Mouse (Mus musculus): Measurements from ENCODE around the gene Aars2. TPM values are rescaled to one million over a fixed set of nuclear protein-coding genes. Genes with fewer than 3 reads are reported as not detected.

Aars2 gene
- polyA plus RNA-seq, 2 experiments = 3.3 to 4.6 TPM

DNA sequence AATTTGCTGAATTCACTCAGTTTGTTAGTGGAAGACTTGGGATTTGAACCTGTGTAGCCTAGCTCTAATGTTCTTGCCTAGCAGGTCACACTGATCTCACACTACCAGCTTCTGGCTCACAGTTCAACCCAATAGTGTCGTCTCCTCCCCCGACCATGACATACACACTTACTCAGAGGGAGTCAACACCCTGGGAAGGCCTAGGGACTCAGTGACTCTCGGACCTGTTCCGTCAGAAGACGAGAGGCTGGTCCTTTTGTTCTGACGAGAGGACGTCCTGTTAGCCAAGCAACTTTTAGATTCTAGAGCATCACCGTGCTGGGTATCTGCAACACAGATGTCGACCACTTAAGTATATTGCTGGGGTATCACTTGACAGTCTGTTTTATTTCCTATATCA, 42.4 kb upstream of the Aars2 start:
- no peak for ATAC-seq (ENCODE audit: insufficient read depth)
- no peak overlapping the region for H3K4me2 ChIP-seq (ENCODE audit: low read depth)
- 71% methylated on average over 9 of the region's 9 CpGs for WGBS (ENCODE audit: insufficient replicate concordance)
- no peaks in the 10 kb centered on the region for H3K36me3 ChIP-seq (replicated peaks; ENCODE audit: control insufficient read depth, insufficient read depth, low read depth)
- H3K9ac ChIP-seq (replicated peaks) = no peak overlapping the region
- H3K27me3 ChIP-seq (ENCODE audit: control insufficient read depth, insufficient read depth, low read length) = no peaks in the 10 kb centered on the region
- TF ChIP-seq EP300 (IDR thresholded peaks at IDR 0.05; ENCODE audit: low read depth) (no peak), CTCF (IDR thresholded peaks at IDR 0.05; ENCODE audit: low read depth) (no peak)
- no peak overlapping the region for H3K4me3 ChIP-seq (ENCODE audit: insufficient read depth in 1 of 2, low read depth in 2 of 2, low read length in 2 of 2)
- peaks cover 2% of the 10 kb centered on the region; the same call in 1 of the 2 replicates for H3K9me3 ChIP-seq (ENCODE audit: control insufficient read depth, low read length)
- DNase-seq (ENCODE audit: low read depth in 3 of 3, low spot score in 3 of 3) = no peak
- no peaks in the 10 kb centered on the region for H3K4me1 ChIP-seq (replicated peaks; ENCODE audit: control insufficient read depth in 2 of 2, insufficient read depth in 2 of 2, low read length in 1 of 2)
- no peak overlapping the region for H3K27ac ChIP-seq

DNA sequence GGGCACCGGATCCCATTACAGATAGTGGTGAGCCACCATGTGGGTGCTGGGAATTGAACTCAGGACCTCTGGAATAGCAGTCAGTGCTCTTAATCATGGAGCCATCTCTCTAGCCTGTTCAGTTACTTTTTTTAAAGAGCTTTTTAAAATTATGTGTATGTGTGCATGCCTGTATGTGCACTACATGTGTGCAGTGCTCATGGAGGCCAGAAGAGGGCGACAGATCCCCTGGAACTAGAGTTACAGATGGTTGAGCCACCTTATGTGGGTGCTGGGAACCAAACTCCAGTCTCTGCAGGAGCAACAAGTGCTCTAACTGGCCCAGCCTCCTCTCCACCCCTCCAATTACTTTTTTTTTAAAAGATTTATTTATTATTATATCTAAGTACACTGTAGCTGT, 39.9 kb upstream of the Aars2 start:
- no peak for ATAC-seq (ENCODE audit: insufficient read depth)
- 50% methylated on average over 2 of the region's 2 CpGs for WGBS (ENCODE audit: insufficient replicate concordance)

DNA sequence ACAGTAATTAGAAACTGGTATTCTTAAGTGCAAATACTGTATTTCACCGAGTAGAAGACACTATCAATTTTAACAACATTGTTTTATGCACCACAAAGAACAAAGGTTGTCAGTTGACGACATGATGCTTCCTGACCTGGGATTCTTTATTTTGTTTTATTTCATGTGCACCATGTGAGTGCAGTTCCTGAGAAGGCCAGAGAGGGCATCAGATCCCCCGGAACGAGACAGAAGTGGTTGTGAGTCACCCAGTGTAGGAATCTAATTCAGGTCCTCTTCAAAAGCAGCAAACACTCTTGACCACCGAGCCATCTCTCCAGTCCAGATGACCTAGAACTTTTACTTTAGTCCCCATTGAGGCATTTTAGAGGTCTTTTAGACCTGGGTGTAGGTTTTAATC, 38.3 kb upstream of the Aars2 start:
- ATAC-seq (ENCODE audit: insufficient read depth) = no peak
- no peak overlapping the region for H3K4me3 ChIP-seq (ENCODE audit: insufficient read depth in 1 of 2, low read depth in 2 of 2, low read length in 2 of 2)
- TF ChIP-seq EP300 (IDR thresholded peaks at IDR 0.05; ENCODE audit: low read depth) (no peak), CTCF (IDR thresholded peaks at IDR 0.05; ENCODE audit: low read depth) (no peak)

More for the DNA sequence above, 39.9 kb upstream of the Aars2 start:
- TF ChIP-seq CTCF (IDR thresholded peaks at IDR 0.05; ENCODE audit: low read depth) (peak; percentile 36), EP300 (IDR thresholded peaks at IDR 0.05; ENCODE audit: low read depth) (no peak)
- Histone ChIP-seq H3K36me3 (replicated peaks; ENCODE audit: control insufficient read depth, insufficient read depth, low read depth) (no peaks in the 10 kb centered on the region), H3K4me1 (replicated peaks; ENCODE audit: control insufficient read depth in 2 of 2, insufficient read depth in 2 of 2, low read length in 1 of 2) (no peaks in the 10 kb centered on the region), H3K4me2 (ENCODE audit: low read depth) (no peak overlapping the region), H3K27ac (no peak overlapping the region), H3K4me3 (ENCODE audit: insufficient read depth in 1 of 2, low read depth in 2 of 2, low read length in 2 of 2) (no peak overlapping the region), H3K9ac (replicated peaks) (no peak overlapping the region), H3K27me3 (ENCODE audit: control insufficient read depth, insufficient read depth, low read length) (no peaks in the 10 kb centered on the region), H3K9me3 (ENCODE audit: control insufficient read depth, low read length) (peaks cover 2% of the 10 kb centered on the region; the same call in 1 of the 2 replicates)
- DNase-seq (ENCODE audit: low read depth in 3 of 3, low spot score in 3 of 3) = no peak

DNA sequence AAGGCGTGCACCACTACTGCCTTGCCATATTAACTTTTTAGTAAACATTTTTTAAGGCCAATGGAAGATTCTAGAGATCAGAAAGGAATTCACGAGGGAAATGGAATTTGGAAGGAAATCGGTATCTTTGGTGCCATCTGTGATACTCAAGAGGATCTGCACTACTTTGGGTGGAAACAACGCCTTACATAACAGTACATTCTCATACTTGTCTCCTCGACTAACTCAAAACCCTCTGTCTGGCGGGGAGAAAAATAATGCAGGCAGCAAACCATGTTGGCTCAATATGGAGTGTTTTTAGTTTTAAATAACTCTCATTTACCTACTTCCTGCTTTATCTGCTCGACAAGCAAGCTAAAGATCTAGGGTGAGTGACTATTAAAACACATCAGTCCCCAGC, 35.9 kb upstream of the Aars2 start:
- Histone ChIP-seq H3K4me2 (ENCODE audit: low read depth) (no peak overlapping the region), H3K27ac (no peak overlapping the region), H3K4me3 (ENCODE audit: insufficient read depth in 1 of 2, low read depth in 2 of 2, low read length in 2 of 2) (no peak overlapping the region), H3K27me3 (ENCODE audit: control insufficient read depth, insufficient read depth, low read length) (peaks cover 15% of the 10 kb centered on the region), H3K4me1 (replicated peaks; ENCODE audit: control insufficient read depth in 2 of 2, insufficient read depth in 2 of 2, low read length in 1 of 2) (no peaks in the 10 kb centered on the region), H3K9me3 (ENCODE audit: control insufficient read depth, low read length) (peaks cover 2% of the 10 kb centered on the region; the same call in 1 of the 2 replicates), H3K36me3 (replicated peaks; ENCODE audit: control insufficient read depth, insufficient read depth, low read depth) (no peaks in the 10 kb centered on the region), H3K9ac (replicated peaks) (no peak overlapping the region)
- 60% methylated on average over 7 of the region's 7 CpGs for WGBS (ENCODE audit: insufficient replicate concordance)
- DNase-seq (ENCODE audit: low read depth in 3 of 3, low spot score in 3 of 3) (no peak), ATAC-seq (ENCODE audit: insufficient read depth) (no peak)
- TF ChIP-seq CTCF (IDR thresholded peaks at IDR 0.05; ENCODE audit: low read depth) = no peak
- TF ChIP-seq EP300 (IDR thresholded peaks at IDR 0.05; ENCODE audit: low read depth) = no peak

More for the DNA sequence above, 38.3 kb upstream of the Aars2 start:
- Histone ChIP-seq H3K27ac (no peak overlapping the region), H3K4me1 (replicated peaks; ENCODE audit: control insufficient read depth in 2 of 2, insufficient read depth in 2 of 2, low read length in 1 of 2) (no peaks in the 10 kb centered on the region), H3K9ac (replicated peaks) (no peak overlapping the region), H3K27me3 (ENCODE audit: control insufficient read depth, insufficient read depth, low read length) (no peaks in the 10 kb centered on the region), H3K4me2 (ENCODE audit: low read depth) (no peak overlapping the region), H3K36me3 (replicated peaks; ENCODE audit: control insufficient read depth, insufficient read depth, low read depth) (no peaks in the 10 kb centered on the region), H3K9me3 (ENCODE audit: control insufficient read depth, low read length) (peaks cover 2% of the 10 kb centered on the region; the same call in 1 of the 2 replicates)
- 69% methylated on average over 5 of the region's 5 CpGs for WGBS (ENCODE audit: insufficient replicate concordance)
- DNase-seq (ENCODE audit: low read depth in 3 of 3, low spot score in 3 of 3) = no peak

DNA sequence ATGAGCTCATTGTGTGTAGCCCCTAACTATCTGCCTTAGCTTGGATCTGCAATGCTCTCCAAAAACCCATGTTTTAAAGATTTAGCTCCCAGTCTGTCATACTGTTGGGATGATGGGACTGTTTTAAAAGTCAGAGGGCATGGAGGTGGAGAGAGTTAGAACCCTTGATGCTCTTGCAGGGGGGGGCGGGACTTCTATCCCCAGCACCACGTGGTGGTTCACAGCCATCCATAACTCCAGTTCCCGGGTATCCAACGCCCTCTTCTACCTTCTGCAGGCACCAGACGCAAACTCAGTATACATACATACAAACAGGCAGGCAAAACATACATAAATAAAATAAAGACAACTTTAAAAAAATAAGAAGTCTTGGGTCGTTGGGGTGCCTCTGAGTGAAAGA, 33.0 kb upstream of the Aars2 start:
- H3K9ac ChIP-seq (replicated peaks) = no peak overlapping the region
- H3K27ac ChIP-seq = no peak overlapping the region
- no peaks in the 10 kb centered on the region for H3K9me3 ChIP-seq (ENCODE audit: control insufficient read depth, low read length)
- no peak overlapping the region for H3K4me2 ChIP-seq (ENCODE audit: low read depth)
- H3K27me3 ChIP-seq (ENCODE audit: control insufficient read depth, insufficient read depth, low read length) = peaks cover 17% of the 10 kb centered on the region
- 61% methylated on average over 6 of the region's 6 CpGs for WGBS (ENCODE audit: insufficient replicate concordance)
- no peak for TF ChIP-seq CTCF (IDR thresholded peaks at IDR 0.05; ENCODE audit: low read depth)
- no peak for TF ChIP-seq EP300 (IDR thresholded peaks at IDR 0.05; ENCODE audit: low read depth)
- no peaks in the 10 kb centered on the region for H3K4me1 ChIP-seq (replicated peaks; ENCODE audit: control insufficient read depth in 2 of 2, insufficient read depth in 2 of 2, low read length in 1 of 2)
- no peak for ATAC-seq (ENCODE audit: insufficient read depth)
- H3K4me3 ChIP-seq (ENCODE audit: insufficient read depth in 1 of 2, low read depth in 2 of 2, low read length in 2 of 2) = no peak overlapping the region
- no peak for DNase-seq (ENCODE audit: low read depth in 3 of 3, low spot score in 3 of 3)
- H3K36me3 ChIP-seq (replicated peaks; ENCODE audit: control insufficient read depth, insufficient read depth, low read depth) = no peaks in the 10 kb centered on the region
